Comparison of ENCODE assay signal across 19 mouse cellular contexts in genomic region chr1:47285639-47286038, GRCm38 (mm10).
A peak's percentile ranks its signal among the peaks of the same experiment; 100 is the strongest.
DNase-seq lines count a peak whose midpoint lies in the region; ATAC-seq lines count a peak whose summit lies in the region.
"Had no signal": no experiment of that assay in that cellular context is flagged by ENCODE, and none has a peak within 500 bp of the region (broad histone marks: within the 10 kb centered on the region; RNA-seq: fewer than 3 reads in every experiment).

No protein-coding gene starts in this region.

- peak; percentile 97 for ATAC-seq in frontal cortex, adult (ENCODE audit: low TSS enrichment)
- ATAC-seq: activated CD4-positive, CD25-positive, alpha-beta regulatory T cell, adult 4 months; forebrain, embryonic 14.5 days; forebrain, postnatal 0 days; hindbrain, embryonic 16.5 days; inflammation-experienced regulatory T-cells, adult 6 months; intestine, embryonic 16.5 days had no signal

- no peak for DNase-seq in frontal cortex, postnatal 14 days (ENCODE audit: low spot score in 2 of 2)
- DNase-seq in left cerebral cortex, postnatal 4 days: peak; percentile 10
- DNase-seq in left cerebral cortex, adult 9 months (ENCODE audit: low spot score in 2 of 2): no peak
- DNase-seq in skeletal muscle tissue, adult 2 months (ENCODE audit: low read depth, low spot score): peak; percentile 14
- no peak for DNase-seq in B cell, adult 2 months
- DNase-seq: adrenal gland, adult 8-10 months; adrenal gland, postnatal 25 days; cerebellum, adult 18-20 months; cerebellum, adult 9-10 months; forebrain, postnatal 0 days; gastrocnemius, postnatal 10 days; heart, adult 2 months; kidney, adult 18-20 months had no signal

- intact Hi-C loops in left cerebral cortex, postnatal 4 days (cut with DNase I): no loop called here

Comparison
In these comparisons a context has a peak if more than half of its experiments do, and no peak if none do; other contexts are left out.
1. DNase-seq: peak in left cerebral cortex, postnatal 4 days (single experiment) and skeletal muscle tissue, adult 2 months (single experiment); none in frontal cortex, postnatal 14 days (0 of 2), left cerebral cortex, adult 9 months (0 of 2) and B cell, adult 2 months (0 of 2).